Mouse (Mus musculus): ENCODE measurements around the gene Il1rl2. TPM values are rescaled to one million over a fixed set of nuclear protein-coding genes. Genes with fewer than 3 reads are reported as not detected.

Gene Il1rl2
- 1.3 and 1.5 TPM in 2 replicates for polyA plus RNA-seq (2015; fragmentation: Nextera tagmentation; extraction: Ambion mirVana)

- WGBS, result 44% methylated on average over 6 of the region's 6 CpGs
- peak within 1 kb of the TSS; percentile 59 for H3K9ac ChIP-seq
- H3K4me3 ChIP-seq, result peak within 1 kb of the TSS; percentile 39
- H3K36me3 ChIP-seq, result no peaks in the 10 kb centered on the region
- H3K27me3 ChIP-seq, result peaks cover 40% of the 10 kb centered on the region
- ATAC-seq (ENCODE audit: low FRiP score), result no peak
- H3K4me1 ChIP-seq (replicated peaks), result peaks cover 12% of the 10 kb centered on the region
- H3K27ac ChIP-seq, result no peak within 1 kb of the TSS
- H3K9me3 ChIP-seq, result no peaks in the 10 kb centered on the region
- H3K4me2 ChIP-seq, result peak within 1 kb of the TSS; percentile 65
These were observed at the start of gene Il1rl2 for GRCm38 (mm10) chr1:40324457-40324856. TSS of gene Il1rl2 (plus strand) at chr1:40324610.

GRCm38 (mm10) chr1:40275285-40276013 lies 49.0 kb upstream of the Il1rl2 start:
- H3K4me2 ChIP-seq, result no peak overlapping the region
- WGBS, result 78% methylated on average over 10 of the region's 10 CpGs

GRCm38 (mm10) chr1:40277944-40278343 lies 46.5 kb upstream of the Il1rl2 start:
- Histone ChIP-seq H3K9ac (no peak overlapping the region), H3K9me3 (no peaks in the 10 kb centered on the region), H3K4me1 (replicated peaks) (no peaks in the 10 kb centered on the region), H3K36me3 (no peaks in the 10 kb centered on the region), H3K27ac (no peak overlapping the region), H3K4me2 (no peak overlapping the region), H3K27me3 (no peaks in the 10 kb centered on the region), H3K4me3 (no peak overlapping the region)
- ATAC-seq (ENCODE audit: low FRiP score), result no peak
- WGBS, result 88% methylated on average over 4 of the region's 4 CpGs

More at GRCm38 (mm10) chr1:40275285-40276013, 49.0 kb upstream of the Il1rl2 start:
- no peak overlapping the region for H3K27ac ChIP-seq
- no peaks in the 10 kb centered on the region for H3K27me3 ChIP-seq
- no peaks in the 10 kb centered on the region for H3K36me3 ChIP-seq
- ATAC-seq (ENCODE audit: low FRiP score), result no peak
- no peaks in the 10 kb centered on the region for H3K4me1 ChIP-seq (replicated peaks)
- no peaks in the 10 kb centered on the region for H3K9me3 ChIP-seq
- no peak overlapping the region for H3K9ac ChIP-seq
- no peak overlapping the region for H3K4me3 ChIP-seq

GRCm38 (mm10) chr1:40278720-40279119 lies 45.7 kb upstream of the Il1rl2 start:
- no peak overlapping the region for H3K4me2 ChIP-seq
- WGBS, result 89% methylated on average over 2 of the region's 2 CpGs
- no peaks in the 10 kb centered on the region for H3K36me3 ChIP-seq
- no peaks in the 10 kb centered on the region for H3K9me3 ChIP-seq
- H3K27me3 ChIP-seq, result no peaks in the 10 kb centered on the region
- no peak overlapping the region for H3K27ac ChIP-seq
- no peak for ATAC-seq (ENCODE audit: low FRiP score)
- H3K4me1 ChIP-seq (replicated peaks), result no peaks in the 10 kb centered on the region
- H3K9ac ChIP-seq, result no peak overlapping the region
- H3K4me3 ChIP-seq, result no peak overlapping the region

GRCm38 (mm10) chr1:40279182-40279743 lies 45.1 kb upstream of the Il1rl2 start:
- WGBS, result 92% methylated on average over 11 of the region's 11 CpGs
- Histone ChIP-seq H3K4me3 (no peak overlapping the region), H3K27ac (no peak overlapping the region), H3K9ac (no peak overlapping the region), H3K4me1 (replicated peaks) (no peaks in the 10 kb centered on the region), H3K9me3 (no peaks in the 10 kb centered on the region), H3K27me3 (no peaks in the 10 kb centered on the region), H3K36me3 (no peaks in the 10 kb centered on the region), H3K4me2 (no peak overlapping the region)
- ATAC-seq (ENCODE audit: low FRiP score), result no peak

- no peaks in the 10 kb centered on the region for H3K4me1 ChIP-seq (replicated peaks)
- H3K4me2 ChIP-seq, result no peak overlapping the region
- ATAC-seq (ENCODE audit: low FRiP score), result no peak
- WGBS, result 83% methylated on average over 4 of the region's 4 CpGs
- H3K36me3 ChIP-seq, result no peaks in the 10 kb centered on the region
- no peaks in the 10 kb centered on the region for H3K27me3 ChIP-seq
- no peak overlapping the region for H3K27ac ChIP-seq
- H3K4me3 ChIP-seq, result no peak overlapping the region
- H3K9ac ChIP-seq, result no peak overlapping the region
- no peaks in the 10 kb centered on the region for H3K9me3 ChIP-seq
These were observed 42.5 kb upstream of the Il1rl2 start for GRCm38 (mm10) chr1:40281950-40282349.

- Histone ChIP-seq H3K4me1 (replicated peaks) (no peaks in the 10 kb centered on the region), H3K36me3 (no peaks in the 10 kb centered on the region), H3K27me3 (no peaks in the 10 kb centered on the region), H3K4me3 (no peak overlapping the region), H3K27ac (no peak overlapping the region), H3K4me2 (no peak overlapping the region), H3K9me3 (no peaks in the 10 kb centered on the region), H3K9ac (no peak overlapping the region)
- WGBS, result 81% methylated on average over 3 of the region's 3 CpGs
- no peak for ATAC-seq (ENCODE audit: low FRiP score)
These were observed 42.0 kb upstream of the Il1rl2 start for GRCm38 (mm10) chr1:40282394-40282793.

- WGBS, result 82% methylated on average over 5 of the region's 5 CpGs
- no peak overlapping the region for H3K4me3 ChIP-seq
- no peak for ATAC-seq (ENCODE audit: low FRiP score)
- no peaks in the 10 kb centered on the region for H3K9me3 ChIP-seq
- no peaks in the 10 kb centered on the region for H3K36me3 ChIP-seq
- no peak overlapping the region for H3K4me2 ChIP-seq
- H3K4me1 ChIP-seq (replicated peaks), result no peaks in the 10 kb centered on the region
- no peak overlapping the region for H3K27ac ChIP-seq
- no peak overlapping the region for H3K9ac ChIP-seq
- H3K27me3 ChIP-seq, result no peaks in the 10 kb centered on the region
These were observed 40.4 kb upstream of the Il1rl2 start for GRCm38 (mm10) chr1:40283995-40284394.

- Histone ChIP-seq H3K27me3 (no peaks in the 10 kb centered on the region), H3K4me1 (replicated peaks) (no peaks in the 10 kb centered on the region), H3K36me3 (no peaks in the 10 kb centered on the region), H3K4me2 (no peak overlapping the region), H3K9ac (no peak overlapping the region), H3K27ac (no peak overlapping the region), H3K4me3 (no peak overlapping the region), H3K9me3 (no peaks in the 10 kb centered on the region)
- no peak for ATAC-seq (ENCODE audit: low FRiP score)
- WGBS, result 76% methylated on average over 12 of the region's 12 CpGs
These were observed 33.7 kb upstream of the Il1rl2 start for GRCm38 (mm10) chr1:40290489-40291255.

- 98% methylated on average over 2 of the region's 2 CpGs for WGBS
- Histone ChIP-seq H3K4me3 (no peak overlapping the region), H3K4me2 (no peak overlapping the region), H3K9ac (no peak overlapping the region), H3K36me3 (no peaks in the 10 kb centered on the region), H3K9me3 (no peaks in the 10 kb centered on the region), H3K27ac (no peak overlapping the region), H3K4me1 (replicated peaks) (no peaks in the 10 kb centered on the region), H3K27me3 (no peaks in the 10 kb centered on the region)
- ATAC-seq (ENCODE audit: low FRiP score), result no peak
These were observed 32.2 kb upstream of the Il1rl2 start for GRCm38 (mm10) chr1:40292231-40292630.

- Histone ChIP-seq H3K9me3 (no peaks in the 10 kb centered on the region), H3K4me2 (no peak overlapping the region), H3K9ac (no peak overlapping the region), H3K4me3 (no peak overlapping the region), H3K36me3 (no peaks in the 10 kb centered on the region), H3K27me3 (no peaks in the 10 kb centered on the region), H3K4me1 (replicated peaks) (no peaks in the 10 kb centered on the region), H3K27ac (no peak overlapping the region)
- no peak for ATAC-seq (ENCODE audit: low FRiP score)
- WGBS, result 93% methylated on average over 7 of the region's 7 CpGs
These were observed 30.5 kb upstream of the Il1rl2 start for GRCm38 (mm10) chr1:40293891-40294290.

- Histone ChIP-seq H3K36me3 (no peaks in the 10 kb centered on the region), H3K9ac (no peak overlapping the region), H3K4me2 (no peak overlapping the region), H3K4me1 (replicated peaks) (no peaks in the 10 kb centered on the region), H3K4me3 (no peak overlapping the region), H3K27me3 (no peaks in the 10 kb centered on the region), H3K9me3 (no peaks in the 10 kb centered on the region), H3K27ac (no peak overlapping the region)
- ATAC-seq (ENCODE audit: low FRiP score), result no peak
- WGBS, result 92% methylated on average over 9 of the region's 9 CpGs
These were observed 29.6 kb upstream of the Il1rl2 start for GRCm38 (mm10) chr1:40294824-40295223.
